Mouse (Mus musculus) myocyte (in vitro differentiated cells): ENCODE data around the gene Gm16181. TPM values are rescaled to one million over a fixed set of nuclear protein-coding genes. Genes with fewer than 3 reads are reported as not detected.

Experiments used
- H3K27me3 ChIP-seq: one replicate; pipeline ENCODE4 v1.6.1; 2011; ENCODE audit not compliant: control insufficient read depth, insufficient read depth, insufficient read length
- H3K36me3 ChIP-seq: one replicate; pipeline ENCODE4 v1.6.1; 2011; ENCODE audit not compliant: control insufficient read depth, insufficient read depth
- H3K4me2 ChIP-seq: one replicate; pipeline ENCODE4 v1.6.1; 2011; ENCODE audit warnings: low read depth, control low read depth
- H3K4me3 ChIP-seq: one replicate; pipeline ENCODE4 v1.5.1; 2011; ENCODE audit warnings: mild to moderate bottlenecking, control low read depth, moderate library complexity
- H3K79me2 ChIP-seq: one replicate; pipeline ENCODE4 v1.6.1; 2011; ENCODE audit not compliant: control insufficient read depth, insufficient read depth
- H3ac ChIP-seq: one replicate; pipeline ENCODE4 v1.6.1; 2011; ENCODE audit not compliant: control insufficient read depth, insufficient read length
- CEBPB ChIP-seq: IDR thresholded peaks from 2 replicates; pipeline ENCODE4 v1.6.1; 2011; ENCODE audit warnings: mild to moderate bottlenecking, moderate library complexity; ENCODE audit not compliant: poor library complexity, insufficient read depth, severe bottlenecking
- E2F4 ChIP-seq: IDR thresholded peaks from one replicate; pipeline ENCODE4 v1.6.1; 2011; ENCODE audit warnings: mild to moderate bottlenecking, control low read depth, moderate library complexity; ENCODE audit not compliant: insufficient read depth
- MAX ChIP-seq: IDR thresholded peaks from one replicate; pipeline ENCODE4 v1.6.1; 2011; ENCODE audit warnings: low read depth, mild to moderate bottlenecking, control low read depth
- MYOD1 ChIP-seq, 3 experiments: IDR thresholded peaks; one replicate each; pipeline ENCODE4 v1.6.1; 2011; ENCODE audit warnings: control low read depth in 2 of 3, low read depth in 2 of 3, mild to moderate bottlenecking in 2 of 3, moderate library complexity in 1 of 3; ENCODE audit not compliant: insufficient read length in 2 of 3, control insufficient read depth in 1 of 3
- MYOG ChIP-seq, 3 experiments: IDR thresholded peaks; one replicate each; pipeline ENCODE4 v1.6.1; 2011; ENCODE audit warnings: control low read depth in 2 of 3, low read depth in 2 of 3, mild to moderate bottlenecking in 2 of 3; ENCODE audit not compliant: insufficient read length in 2 of 3, control insufficient read depth in 1 of 3, insufficient read depth in 1 of 3
- POLR2A ChIP-seq: IDR thresholded peaks from one replicate; pipeline ENCODE4 v1.6.1; 2011; ENCODE audit warnings: low read depth, mild to moderate bottlenecking, control low read depth, moderate library complexity; ENCODE audit not compliant: insufficient read length
- POLR2AphosphoS2 ChIP-seq: IDR thresholded peaks from one replicate; pipeline ENCODE4 v1.6.1; 2011; ENCODE audit warnings: low read depth, control low read depth; ENCODE audit not compliant: insufficient read length
- REST ChIP-seq: IDR thresholded peaks from one replicate; pipeline ENCODE4 v1.6.1; 2011; ENCODE audit warnings: mild to moderate bottlenecking, control low read depth, moderate library complexity; ENCODE audit not compliant: insufficient read depth, insufficient read length
- SRF ChIP-seq: IDR thresholded peaks from one replicate; pipeline ENCODE4 v1.6.1; 2011; ENCODE audit warnings: low read depth; ENCODE audit not compliant: control insufficient read depth, insufficient read length
- TCF12 ChIP-seq: IDR thresholded peaks from one replicate; pipeline ENCODE4 v1.6.1; 2011; ENCODE audit warnings: mild to moderate bottlenecking, control low read depth; ENCODE audit not compliant: poor library complexity, insufficient read depth, severe bottlenecking
- TCF3 ChIP-seq: IDR thresholded peaks from one replicate; pipeline ENCODE4 v1.6.1; 2011; ENCODE audit warnings: low read depth, control low read depth; ENCODE audit not compliant: insufficient read length
- USF1 ChIP-seq: IDR thresholded peaks from one replicate; pipeline ENCODE4 v1.6.1; 2011; ENCODE audit warnings: low read depth, mild to moderate bottlenecking, control low read depth, moderate library complexity
- polyA plus RNA-seq: library from polyadenylated mRNA; unstranded; fragments of >200 nt; fragmentation: generic; extraction: Trizol; gene quantifications from one replicate; pipeline ENCODE4 v1.2.1, GENCODE M21; 2012; ENCODE audit warnings: missing spikeins

Gene Gm16181
- polyA plus RNA-seq, 1 experiment, result 0.18 TPM

- Histone ChIP-seq H3K27me3 (no peaks in the 10 kb centered on the region), H3ac (no peak overlapping the region), H3K4me2 (no peak overlapping the region), H3K4me3 (no peak overlapping the region), H3K36me3 (peaks cover 4% of the 10 kb centered on the region), H3K79me2 (no peaks in the 10 kb centered on the region)
- TF ChIP-seq MYOG (IDR thresholded peaks at IDR 0.05; ENCODE audit: control insufficient read depth in 1 of 3, insufficient read depth in 1 of 3, insufficient read length in 2 of 3, low read depth in 2 of 3) (no peak), REST (no peak), MYOD1 (IDR thresholded peaks at IDR 0.05; ENCODE audit: control insufficient read depth in 1 of 3, insufficient read length in 2 of 3, low read depth in 2 of 3) (no peak), TCF3 (no peak), TCF12 (no peak), POLR2AphosphoS2 (no peak), MAX (no peak), E2F4 (no peak), POLR2A (no peak), SRF (no peak), USF1 (no peak), CEBPB (no peak)
These were observed 35.1 kb downstream of the Gm16181 start for GRCm38 (mm10) chr17:35255704-35256103.

GRCm38 (mm10) chr17:35257378-35257777, 36.7 kb downstream of the Gm16181 start:
- H3K4me3 ChIP-seq, result peak overlapping the region; percentile 20
- peak overlapping the region; percentile 76 for H3K4me2 ChIP-seq

GRCm38 (mm10) chr17:35257824-35258491, 37.3 kb downstream of the Gm16181 start:
- Histone ChIP-seq H3K27me3 (no peaks in the 10 kb centered on the region), H3ac (no peak overlapping the region), H3K79me2 (no peaks in the 10 kb centered on the region), H3K4me3 (peak overlapping the region; percentile 20), H3K4me2 (peak overlapping the region; percentile 76), H3K36me3 (no peaks in the 10 kb centered on the region)
- TF ChIP-seq TCF3, result no peak
- no peak for TF ChIP-seq E2F4
- TF ChIP-seq USF1, result peak; percentile 96
- TF ChIP-seq SRF, result no peak
- peak in 1 of 3 experiments; percentile 37 for TF ChIP-seq MYOG (IDR thresholded peaks at IDR 0.05; ENCODE audit: control insufficient read depth in 1 of 3, insufficient read depth in 1 of 3, insufficient read length in 2 of 3, low read depth in 2 of 3)
- TF ChIP-seq POLR2A, result no peak
- no peak for TF ChIP-seq POLR2AphosphoS2
- TF ChIP-seq REST, result no peak
- TF ChIP-seq TCF12, result peak; percentile 47
- peak; percentile 25 to 85 (median 73) for TF ChIP-seq MYOD1 (IDR thresholded peaks at IDR 0.05; ENCODE audit: control insufficient read depth in 1 of 3, insufficient read length in 2 of 3, low read depth in 2 of 3)
- no peak for TF ChIP-seq MAX
- TF ChIP-seq CEBPB, result no peak

More at GRCm38 (mm10) chr17:35257378-35257777, 36.7 kb downstream of the Gm16181 start:
- TF ChIP-seq MYOG (IDR thresholded peaks at IDR 0.05; ENCODE audit: control insufficient read depth in 1 of 3, insufficient read depth in 1 of 3, insufficient read length in 2 of 3, low read depth in 2 of 3) (no peak), USF1 (no peak), TCF3 (no peak), MYOD1 (IDR thresholded peaks at IDR 0.05; ENCODE audit: control insufficient read depth in 1 of 3, insufficient read length in 2 of 3, low read depth in 2 of 3) (no peak), E2F4 (no peak), CEBPB (no peak), REST (no peak), POLR2A (no peak), POLR2AphosphoS2 (no peak), MAX (no peak), SRF (no peak), TCF12 (no peak)
- Histone ChIP-seq H3K79me2 (no peaks in the 10 kb centered on the region), H3K36me3 (no peaks in the 10 kb centered on the region), H3K27me3 (no peaks in the 10 kb centered on the region), H3ac (no peak overlapping the region)

GRCm38 (mm10) chr17:35258492-35259478, 38.2 kb downstream of the Gm16181 start:
- H3K27me3 ChIP-seq, result no peaks in the 10 kb centered on the region
- H3K79me2 ChIP-seq, result no peaks in the 10 kb centered on the region
- H3K4me2 ChIP-seq, result peak overlapping the region; percentile 76
- H3K4me3 ChIP-seq, result peak overlapping the region; percentile 20
- no peak overlapping the region for H3ac ChIP-seq
- TF ChIP-seq CEBPB (no peak), E2F4 (no peak), TCF12 (no peak), POLR2AphosphoS2 (no peak)
- no peaks in the 10 kb centered on the region for H3K36me3 ChIP-seq
